Mouse (Mus musculus) MEL (cell line): ENCODE data around the gene Hsf5. TPM values are rescaled to one million over a fixed set of nuclear protein-coding genes. Genes with fewer than 3 reads are reported as not detected.

Experiments used
- DNase-seq: peaks from one replicate; pipeline ENCODE4 v3.0.0; 2011; ENCODE audit warnings: low read depth, low spot score
- H3K27ac ChIP-seq: 2 replicates; pipeline ENCODE4 v1.5.1; 2012; ENCODE audit warnings: low read depth, mild to moderate bottlenecking, control low read depth, low read length, moderate library complexity; ENCODE audit not compliant: control insufficient read depth
- H3K27me3 ChIP-seq, 2 experiments: fragments of 150-350 bp in 1 of 2; sonication (generic) in 1 of 2; 2 replicates each; pipeline ENCODE4 v1.6.1; 2012; ENCODE audit warnings: low read length in 2 of 2, mild to moderate bottlenecking in 2 of 2, improper control_type of control experiment in 1 of 2, moderate library complexity in 1 of 2; ENCODE audit not compliant: insufficient read depth in 2 of 2, control insufficient read depth in 1 of 2
- H3K36me3 ChIP-seq, 2 experiments: 2 replicates each; pipeline ENCODE4 v1.6.1; 2012 to 2014; ENCODE audit warnings: low read length in 2 of 2, improper control_type of control experiment in 1 of 2, inconsistent platforms in 1 of 2, mild to moderate bottlenecking in 1 of 2; ENCODE audit not compliant: insufficient read depth in 2 of 2, control insufficient read depth in 1 of 2
- H3K4me1 ChIP-seq, 2 experiments: fragments of 150-350 bp in 1 of 2; sonication (generic) in 1 of 2; 2 replicates each; pipeline ENCODE4 v1.6.1; 2012; ENCODE audit warnings: low read length in 2 of 2, improper control_type of control experiment in 1 of 2, mild to moderate bottlenecking in 1 of 2; ENCODE audit not compliant: insufficient read depth in 2 of 2, control insufficient read depth in 1 of 2
- H3K4me3 ChIP-seq, 2 experiments: fragments of 150-350 bp in 1 of 2; sonication (generic) in 1 of 2; 2 replicates each; pipeline ENCODE4 v1.5.1; 2012; ENCODE audit warnings: low read depth in 2 of 2, low read length in 2 of 2, mild to moderate bottlenecking in 2 of 2, moderate library complexity in 2 of 2, control low read depth in 1 of 2, improper control_type of control experiment in 1 of 2; ENCODE audit not compliant: control insufficient read depth in 1 of 2, insufficient read depth in 1 of 2
- H3K79me2 ChIP-seq: 2 replicates; pipeline ENCODE4 v1.6.1; 2012; ENCODE audit warnings: mild to moderate bottlenecking, low read length, moderate library complexity; ENCODE audit not compliant: control insufficient read depth, poor library complexity, insufficient read depth
- H3K9ac ChIP-seq: 2 replicates; pipeline ENCODE4 v1.6.1; 2012; ENCODE audit warnings: low read depth, mild to moderate bottlenecking, control low read depth, low read length, moderate library complexity; ENCODE audit not compliant: control insufficient read depth, poor library complexity, severe bottlenecking
- H3K9me3 ChIP-seq: fragments of 150-350 bp; sonication (generic); replicated peaks from 2 replicates; pipeline ENCODE4 v1.6.1; 2012; ENCODE audit warnings: mild to moderate bottlenecking, low read length, improper control_type of control experiment, moderate library complexity; ENCODE audit not compliant: insufficient read depth
- BHLHE40 ChIP-seq: IDR thresholded peaks from 2 replicates; pipeline ENCODE4 v1.6.1; 2012; ENCODE audit warnings: low read depth, mild to moderate bottlenecking, inconsistent platforms, low read length, improper control_type of control experiment, borderline replicate concordance
- CHD2 ChIP-seq: IDR thresholded peaks from 2 replicates; pipeline ENCODE4 v1.6.1; 2011; ENCODE audit warnings: low read length, improper control_type of control experiment
- CTCF ChIP-seq, 3 experiments: IDR thresholded peaks in 2 of 3; conservative IDR thresholded peaks in 1 of 3; 2 replicates each; pipeline ENCODE4 v1.5.1; 2011 to 2012; ENCODE audit warnings: low read length in 3 of 3, low read depth in 2 of 3, mild to moderate bottlenecking in 2 of 3, improper control_type of control experiment in 1 of 3, inconsistent platforms in 1 of 3, mixed read lengths in 1 of 3, moderate library complexity in 1 of 3; ENCODE audit not compliant: control insufficient read depth in 1 of 3, insufficient read depth in 1 of 3, poor library complexity in 1 of 3, severe bottlenecking in 1 of 3
- E2F4 ChIP-seq: IDR thresholded peaks from 2 replicates; pipeline ENCODE4 v1.6.1; 2011; ENCODE audit warnings: low read depth, low read length, improper control_type of control experiment, borderline replicate concordance
- ELF1 ChIP-seq: IDR thresholded peaks from 2 replicates; pipeline ENCODE4 v1.6.1; 2014; ENCODE audit warnings: low read depth, mild to moderate bottlenecking, inconsistent platforms, low read length, improper control_type of control experiment, moderate library complexity
- ETS1 ChIP-seq: IDR thresholded peaks from 2 replicates; pipeline ENCODE4 v1.6.1; 2012; ENCODE audit warnings: low read depth, mild to moderate bottlenecking, inconsistent platforms, low read length, improper control_type of control experiment, moderate library complexity
- JUND ChIP-seq: IDR thresholded peaks from 2 replicates; pipeline ENCODE4 v1.6.1; 2011; ENCODE audit warnings: low read depth, mild to moderate bottlenecking, improper control_type of control experiment, low read length
- KAT2A ChIP-seq: conservative IDR thresholded peaks from 2 replicates; pipeline ENCODE4 v1.6.1; 2012; ENCODE audit warnings: low read depth, low read length, improper control_type of control experiment, inconsistent platforms
- MAFK ChIP-seq: IDR thresholded peaks from 2 replicates; pipeline ENCODE4 v1.6.1; 2011; ENCODE audit warnings: low read depth, mild to moderate bottlenecking, low read length, improper control_type of control experiment, borderline replicate concordance
- MXI1 ChIP-seq: IDR thresholded peaks from 2 replicates; pipeline ENCODE4 v1.6.1; 2011; ENCODE audit warnings: mild to moderate bottlenecking, low read depth, low read length, improper control_type of control experiment
- POLR2A ChIP-seq, 2 experiments: IDR thresholded peaks; 2 replicates each; pipeline ENCODE4 v1.6.1; 2011 to 2012; ENCODE audit warnings: low read length in 2 of 2, mild to moderate bottlenecking in 2 of 2, control low read depth in 1 of 2, improper control_type of control experiment in 1 of 2, low read depth in 1 of 2, moderate library complexity in 1 of 2; ENCODE audit not compliant: control insufficient read depth in 1 of 2, insufficient read depth in 1 of 2, poor library complexity in 1 of 2
- POLR2AphosphoS5 ChIP-seq: IDR thresholded peaks from 2 replicates; pipeline ENCODE4 v1.6.1; 2012; ENCODE audit warnings: low read depth, borderline replicate concordance, mild to moderate bottlenecking, inconsistent platforms, low read length, moderate library complexity, mixed read lengths
- RAD21 ChIP-seq: IDR thresholded peaks from 2 replicates; pipeline ENCODE4 v1.6.1; 2011; ENCODE audit warnings: mild to moderate bottlenecking, low read depth, low read length, improper control_type of control experiment
- SIN3A ChIP-seq: IDR thresholded peaks from 2 replicates; pipeline ENCODE4 v1.6.1; 2012; ENCODE audit warnings: low read length, improper control_type of control experiment, inconsistent platforms
- SMC3 ChIP-seq: IDR thresholded peaks from 2 replicates; pipeline ENCODE4 v1.6.1; 2011; ENCODE audit warnings: low read depth, low read length, improper control_type of control experiment
- TAL1 ChIP-seq: IDR thresholded peaks from 2 replicates; pipeline ENCODE4 v1.6.1; 2012; ENCODE audit warnings: mild to moderate bottlenecking, inconsistent platforms, low read length, moderate library complexity, mixed read lengths
- TBP ChIP-seq: IDR thresholded peaks from 2 replicates; pipeline ENCODE4 v1.8.0; 2011; ENCODE audit warnings: low read depth, low read length, improper control_type of control experiment
- TCF12 ChIP-seq: IDR thresholded peaks from 2 replicates; pipeline ENCODE4 v1.6.1; 2014; ENCODE audit warnings: low read depth, mild to moderate bottlenecking, inconsistent platforms, low read length, improper control_type of control experiment, moderate library complexity
- ZC3H11A ChIP-seq: IDR thresholded peaks from 2 replicates; pipeline ENCODE4 v1.6.1; 2012; ENCODE audit warnings: low read depth, mild to moderate bottlenecking, inconsistent platforms, low read length, improper control_type of control experiment
- ZNF384 ChIP-seq: IDR thresholded peaks from 2 replicates; pipeline ENCODE4 v1.6.1; 2012; ENCODE audit warnings: low read depth, mild to moderate bottlenecking, inconsistent platforms, low read length, improper control_type of control experiment
- polyA plus RNA-seq, 2 experiments: library from polyadenylated mRNA; stranded (reverse) in 1 of 2; unstranded in 1 of 2; fragments of >175 nt in 1 of 2; fragments of >200 nt in 1 of 2; gene quantifications; 2 replicates each; pipeline versions ENCODE4 v1.2.1 to v1.2.4; 2012; ENCODE audit warnings: low replicate concordance in 2 of 2, low read depth in 1 of 2; ENCODE audit not compliant: insufficient read length in 2 of 2, insufficient read depth in 1 of 2, missing spikeins in 1 of 2
- total RNA-seq: library from RNA; depleted of rRNA; stranded (reverse); fragments of 300-350 nt; gene quantifications from 2 replicates; pipeline ENCODE4 v1.2.3, GENCODE M21; 2012

Gene Hsf5
- total and polyA plus RNA-seq, 3 experiments = 0.03 TPM; not detected in 2

DNA sequence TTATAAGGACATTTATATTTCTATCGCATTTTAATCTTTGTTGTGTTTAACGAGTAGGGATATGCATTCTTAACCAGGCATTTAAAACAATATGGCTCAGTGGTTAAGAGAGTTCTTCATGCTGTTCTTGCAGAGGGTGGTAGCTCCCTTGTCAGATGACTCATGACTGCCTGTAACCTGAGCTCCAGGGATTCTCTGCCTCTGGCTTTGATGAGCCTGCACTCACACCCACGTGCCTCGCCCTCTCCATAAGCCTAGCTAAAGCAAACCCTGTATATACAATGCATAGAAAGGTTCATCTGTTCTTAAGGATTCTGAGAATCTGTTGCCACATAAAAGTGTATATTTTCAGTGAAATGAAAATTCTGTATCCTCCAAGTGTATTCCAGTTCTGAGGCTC lies 6.2 kb downstream of the Hsf5 start:
- TF ChIP-seq TCF12 = no peak
- TF ChIP-seq MAFK = no peak
- no peak for TF ChIP-seq CHD2
- TF ChIP-seq ELF1 = no peak
- TF ChIP-seq ZNF384 = no peak
- TF ChIP-seq SIN3A = no peak
- no peak for TF ChIP-seq E2F4
- no peak for TF ChIP-seq TBP
- no peak for TF ChIP-seq KAT2A
- no peak for TF ChIP-seq ETS1
- TF ChIP-seq JUND = no peak
- TF ChIP-seq POLR2A (IDR thresholded peaks at IDR 0.05; ENCODE audit: control insufficient read depth in 1 of 2, insufficient read depth in 1 of 2, low read depth in 1 of 2, low read length in 2 of 2, poor library complexity in 1 of 2) = no peak
- TF ChIP-seq SMC3 = no peak
- TF ChIP-seq TAL1 = no peak
- TF ChIP-seq MXI1 = no peak
- no peak for TF ChIP-seq POLR2AphosphoS5
- TF ChIP-seq BHLHE40 = no peak
- TF ChIP-seq ZC3H11A = no peak
- Histone ChIP-seq H3K9me3 (no peaks in the 10 kb centered on the region), H3K4me3 (no peak overlapping the region), H3K4me1 (no peaks in the 10 kb centered on the region; a peak in 1 of 4 replicates), H3K79me2 (no peaks in the 10 kb centered on the region), H3K9ac (no peak overlapping the region), H3K36me3 (0 out of 4 replicates have a peak, but pooled peaks cover 0 to 3% of the 10 kb centered on the region in 2 experiments), H3K27ac (no peak overlapping the region), H3K27me3 (no peaks in the 10 kb centered on the region)
- peak; percentile 34 for DNase-seq

DNA sequence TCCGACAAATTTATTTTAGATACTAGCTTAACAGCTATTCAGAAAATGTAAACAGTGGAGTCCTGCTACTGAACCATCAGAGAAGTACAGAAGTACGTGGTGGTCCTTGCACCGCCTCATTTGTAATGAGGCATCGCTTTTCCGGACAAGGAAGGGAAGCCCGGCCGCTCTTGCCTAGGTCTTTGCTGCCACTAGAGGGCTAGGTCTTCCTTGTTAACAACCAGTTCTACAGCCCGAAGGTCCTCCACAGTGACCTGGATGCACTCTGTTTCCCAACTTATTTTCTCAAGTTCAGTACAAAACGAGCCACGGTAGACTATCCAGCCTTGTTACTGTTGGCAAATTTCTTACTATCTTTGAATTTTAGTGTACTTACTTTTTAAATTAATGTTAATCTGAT lies 12.9 kb downstream of the Hsf5 start:
- DNase-seq = peak; percentile 42
- Histone ChIP-seq H3K9ac (no peak overlapping the region), H3K27ac (no peak overlapping the region)

More for the DNA sequence above, 12.9 kb downstream of the Hsf5 start:
- H3K27me3 ChIP-seq = no peaks in the 10 kb centered on the region
- H3K9me3 ChIP-seq = no peaks in the 10 kb centered on the region
- H3K36me3 ChIP-seq = no peaks in the 10 kb centered on the region
- H3K79me2 ChIP-seq = no peaks in the 10 kb centered on the region
- TF ChIP-seq SMC3 (peak; percentile 59), BHLHE40 (no peak), CTCF (IDR thresholded peaks at IDR 0.05 in 2 of 3, conservative IDR thresholded peaks at IDR 0.05 in 1 of 3; ENCODE audit: control insufficient read depth in 1 of 3, insufficient read depth in 1 of 3, low read depth in 2 of 3, low read length in 3 of 3, poor library complexity in 1 of 3, severe bottlenecking in 1 of 3) (peak in 2 of 3 experiments; percentile 57 to 62; a peak in 4 of 6 replicates), RAD21 (peak; percentile 42)
- TF ChIP-seq, all 39 proteins: peak for 3
- Histone ChIP-seq H3K4me3 (no peak overlapping the region), H3K4me1 (peaks cover 0 to 2% of the 10 kb centered on the region in 2 experiments; a peak in 1 of 4 replicates)
